Mouse (Mus musculus) embryonic fibroblast, embryonic 13.5 days (primary cell): Measurements from ENCODE around the gene Tshz2. TPM values are rescaled to one million over a fixed set of nuclear protein-coding genes. Genes with fewer than 3 reads are reported as not detected.

ENCODE experiments used
- H3K27ac ChIP-seq: 2 replicates; pipeline ENCODE4 v1.5.1; 2012; ENCODE audit warnings: low read length, control low read depth, inconsistent platforms; ENCODE audit not compliant: insufficient read depth
- H3K4me1 ChIP-seq: 2 replicates; pipeline ENCODE4 v1.6.1; 2011; ENCODE audit warnings: low read length; ENCODE audit not compliant: control insufficient read depth, insufficient read depth
- H3K4me3 ChIP-seq: 2 replicates; pipeline ENCODE4 v1.5.1; 2011; ENCODE audit warnings: mild to moderate bottlenecking, control low read depth, low read length; ENCODE audit not compliant: insufficient read depth
- CTCF ChIP-seq: IDR thresholded peaks from 2 replicates; pipeline ENCODE4 v1.5.1; 2011; ENCODE audit warnings: mild to moderate bottlenecking, control low read depth, low read length, moderate library complexity, borderline replicate concordance; ENCODE audit not compliant: insufficient read depth
- POLR2A ChIP-seq: IDR thresholded peaks from 2 replicates; pipeline ENCODE4 v1.6.1; 2011; ENCODE audit warnings: low read depth, mild to moderate bottlenecking, control low read depth, low read length, moderate library complexity
- polyA plus RNA-seq: library from polyadenylated mRNA; stranded (reverse); fragments of >200 nt; gene quantifications from 2 replicates; pipeline ENCODE4 v1.2.4, GENCODE M21; 2011; ENCODE audit warnings: low read depth; ENCODE audit not compliant: missing spikeins, insufficient read length

Tshz2 gene
- polyA plus RNA-seq, 1 experiment: 10.7 TPM

DNA sequence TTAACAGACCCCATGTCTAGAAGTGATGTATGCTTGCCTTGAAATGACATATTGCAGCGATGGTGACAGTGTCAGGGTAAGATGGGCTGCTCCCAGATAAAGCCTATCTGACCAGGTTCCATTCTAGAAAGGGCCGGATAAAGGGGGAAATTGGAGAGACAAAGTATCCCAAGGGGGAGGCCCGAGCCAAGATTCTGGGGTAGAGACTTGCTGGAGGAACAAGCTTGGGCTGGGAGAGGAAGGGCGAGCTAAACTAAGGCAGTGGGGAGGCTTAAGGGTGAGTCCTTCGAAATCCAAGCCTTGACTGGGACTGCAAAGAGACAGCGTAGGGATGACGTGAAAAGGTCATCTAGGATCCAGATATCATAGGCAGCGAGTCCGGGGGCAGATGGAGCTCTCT is 61.7 kb downstream of the Tshz2 start:
- H3K27ac ChIP-seq: no peak overlapping the region

DNA sequence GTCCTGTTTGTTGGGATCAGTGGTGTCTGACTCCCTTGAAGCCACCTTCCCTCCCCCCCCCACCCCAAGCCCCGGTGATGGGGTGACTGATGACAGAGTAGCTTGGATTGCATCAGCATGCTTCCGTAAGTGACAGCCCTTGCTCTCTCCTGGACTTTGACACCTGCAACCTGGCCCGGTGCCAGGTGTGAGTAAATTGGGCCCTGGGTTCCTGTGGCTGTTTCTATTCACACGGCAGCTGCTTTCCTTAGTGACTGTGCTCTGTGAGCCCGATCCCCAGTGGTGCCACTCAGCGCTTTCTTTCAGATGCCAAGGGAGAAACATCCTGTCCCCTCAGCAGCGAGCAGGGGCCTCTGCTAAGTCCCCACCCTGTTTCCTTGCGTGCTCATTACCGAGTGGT is 62.2 kb downstream of the Tshz2 start:
- Histone ChIP-seq H3K4me1 (no peaks in the 10 kb centered on the region), H3K27ac (no peak overlapping the region), H3K4me3 (no peak overlapping the region)
- no peak for TF ChIP-seq CTCF
- no peak for TF ChIP-seq POLR2A

More for the DNA sequence above, 61.7 kb downstream of the Tshz2 start:
- TF ChIP-seq POLR2A (no peak), CTCF (no peak)
- no peak overlapping the region for H3K4me3 ChIP-seq
- H3K4me1 ChIP-seq: no peaks in the 10 kb centered on the region

DNA sequence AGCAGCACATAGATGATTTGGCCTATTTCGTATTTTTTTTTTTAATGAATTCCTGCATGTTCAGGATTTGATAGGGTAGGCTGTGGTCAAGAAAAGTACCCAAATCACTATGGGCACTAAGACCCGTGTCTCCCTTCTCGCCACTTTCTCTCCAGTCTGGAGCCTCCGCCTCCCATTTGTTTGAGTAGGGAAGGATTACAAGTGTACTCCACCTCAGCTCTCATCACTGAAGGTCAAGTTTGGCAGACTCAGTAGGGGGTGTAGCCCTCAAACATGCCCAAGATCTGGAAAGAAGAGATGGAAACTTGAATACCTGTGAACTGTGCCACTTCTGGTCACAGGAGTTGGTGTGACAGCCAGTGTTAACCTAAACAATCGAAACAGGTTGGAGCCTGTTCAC is 66.3 kb downstream of the Tshz2 start:
- TF ChIP-seq CTCF (no peak), POLR2A (no peak)
- Histone ChIP-seq H3K4me1 (no peaks in the 10 kb centered on the region), H3K27ac (no peak overlapping the region), H3K4me3 (no peak overlapping the region)

DNA sequence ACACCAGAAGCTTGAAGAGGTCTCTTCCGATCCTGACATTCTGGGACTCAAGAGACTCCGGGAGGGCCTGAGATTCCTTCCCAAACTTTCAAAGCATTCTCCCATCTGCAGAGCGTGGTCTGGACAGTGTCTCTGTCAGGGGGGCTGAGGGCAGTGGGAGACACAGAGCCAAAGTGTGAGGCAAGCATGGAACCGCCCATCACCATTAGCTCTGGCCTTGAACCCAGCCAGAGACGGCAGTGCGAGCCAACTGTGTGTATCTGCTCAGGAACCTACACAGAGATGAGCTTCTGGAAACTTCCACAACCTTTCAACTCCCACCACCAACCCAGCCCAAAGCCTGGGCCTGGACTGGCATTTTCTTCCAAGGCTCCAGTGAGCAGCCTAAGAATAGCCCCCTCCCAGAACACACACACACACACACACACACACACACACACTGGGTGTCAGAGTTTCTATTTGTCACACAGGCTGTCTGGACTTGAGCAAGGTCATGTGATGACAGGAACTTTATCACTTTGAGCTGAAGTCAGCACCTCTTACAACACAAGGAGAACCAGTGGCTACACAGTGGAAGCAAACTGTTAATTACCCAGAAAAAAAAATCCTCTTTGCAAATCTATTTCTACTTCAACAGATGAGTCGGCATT is 67.2 kb downstream of the Tshz2 start:
- no peaks in the 10 kb centered on the region for H3K4me1 ChIP-seq
- no peak overlapping the region for H3K27ac ChIP-seq
- TF ChIP-seq CTCF (no peak), POLR2A (no peak)
- no peak overlapping the region for H3K4me3 ChIP-seq

DNA sequence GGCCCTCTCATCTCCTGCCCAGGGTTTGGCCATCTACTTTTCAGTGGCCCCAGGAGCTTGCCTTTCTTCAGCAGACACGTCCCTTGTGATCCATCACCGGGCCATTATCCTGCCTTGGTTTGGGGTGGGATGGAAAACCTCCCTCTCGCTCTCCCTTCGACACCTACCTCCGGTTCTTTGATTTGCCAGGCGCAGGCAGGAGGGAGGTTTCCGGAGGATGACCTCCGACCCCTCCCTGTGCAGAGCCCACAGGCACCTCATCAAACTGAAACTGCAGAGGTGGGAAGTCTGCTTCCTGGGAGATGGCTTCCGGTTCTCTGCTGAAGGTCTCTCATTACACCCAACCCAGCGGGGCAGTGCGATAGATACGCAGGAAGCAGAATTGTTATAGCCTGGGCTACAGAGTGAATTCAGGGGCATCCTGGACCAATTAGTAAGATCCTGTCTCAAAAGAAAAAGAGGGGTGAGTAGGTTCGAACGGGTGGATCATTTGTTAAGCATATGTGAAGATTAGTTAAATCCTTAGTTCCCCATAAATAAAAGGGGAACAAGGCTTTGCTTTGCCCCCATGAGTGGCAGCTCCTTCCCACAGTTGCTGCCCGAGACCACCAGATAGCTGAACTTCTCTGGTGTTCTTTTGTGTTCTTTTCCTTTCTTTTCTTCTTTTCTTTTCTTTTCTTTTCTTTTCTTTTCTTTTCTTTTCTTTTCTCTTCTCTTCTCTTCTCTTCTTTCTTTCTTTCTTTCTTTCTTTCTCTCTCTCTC is 70.1 kb downstream of the Tshz2 start:
- Histone ChIP-seq H3K27ac (no peak overlapping the region), H3K4me3 (no peak overlapping the region), H3K4me1 (no peaks in the 10 kb centered on the region)
- no peak for TF ChIP-seq CTCF
- no peak for TF ChIP-seq POLR2A

DNA sequence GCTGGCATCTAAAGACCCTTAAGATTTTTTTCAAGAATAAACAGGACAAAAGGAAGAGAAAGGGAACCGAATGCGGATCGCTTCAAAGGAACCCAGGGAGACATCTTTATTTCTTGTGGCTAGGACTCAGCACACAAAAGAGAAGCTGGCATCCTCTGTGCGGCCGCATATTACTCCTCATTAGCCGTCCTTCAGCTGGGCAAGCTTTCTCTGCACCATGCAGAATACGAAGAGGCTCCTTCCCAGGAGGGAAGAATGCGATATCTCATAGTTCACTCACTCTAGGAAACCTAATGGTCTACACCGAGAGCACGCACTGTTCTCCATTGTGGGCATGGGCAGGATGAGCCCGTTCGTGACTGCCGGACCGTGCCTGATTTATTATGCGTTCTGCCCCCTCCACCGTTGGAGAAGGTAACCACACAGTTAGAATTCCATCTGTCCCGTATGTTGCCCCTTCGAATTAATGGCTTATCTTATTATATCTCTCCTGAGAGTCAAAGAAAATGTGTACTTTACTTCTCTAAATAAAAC is 89.0 kb downstream of the Tshz2 start:
- Histone ChIP-seq H3K4me3 (no peak overlapping the region), H3K4me1 (0 out of 2 replicates have a peak, but pooled peaks cover 3% of the 10 kb centered on the region), H3K27ac (no peak overlapping the region)
- no peak for TF ChIP-seq CTCF
- no peak for TF ChIP-seq POLR2A

DNA sequence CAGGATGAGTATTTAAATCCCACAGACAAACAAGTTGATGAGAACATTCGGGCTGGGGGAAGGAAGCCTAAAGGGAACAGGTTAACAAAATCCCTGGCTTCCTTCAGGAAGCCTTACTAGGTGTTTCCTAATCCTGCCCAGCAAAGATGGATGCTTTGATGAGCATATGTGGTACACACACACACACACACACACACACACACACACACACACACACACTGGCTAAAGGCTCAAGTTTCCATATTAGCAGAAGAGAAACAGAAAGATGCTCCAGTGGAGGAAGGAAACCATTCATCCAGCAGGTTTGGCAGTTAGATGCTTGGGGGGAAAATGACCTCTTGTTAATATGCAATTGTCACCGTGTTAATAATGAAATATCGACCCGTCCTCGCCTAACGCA is 89.5 kb downstream of the Tshz2 start:
- no peak for TF ChIP-seq CTCF
- no peak for TF ChIP-seq POLR2A
- H3K27ac ChIP-seq: no peak overlapping the region

DNA sequence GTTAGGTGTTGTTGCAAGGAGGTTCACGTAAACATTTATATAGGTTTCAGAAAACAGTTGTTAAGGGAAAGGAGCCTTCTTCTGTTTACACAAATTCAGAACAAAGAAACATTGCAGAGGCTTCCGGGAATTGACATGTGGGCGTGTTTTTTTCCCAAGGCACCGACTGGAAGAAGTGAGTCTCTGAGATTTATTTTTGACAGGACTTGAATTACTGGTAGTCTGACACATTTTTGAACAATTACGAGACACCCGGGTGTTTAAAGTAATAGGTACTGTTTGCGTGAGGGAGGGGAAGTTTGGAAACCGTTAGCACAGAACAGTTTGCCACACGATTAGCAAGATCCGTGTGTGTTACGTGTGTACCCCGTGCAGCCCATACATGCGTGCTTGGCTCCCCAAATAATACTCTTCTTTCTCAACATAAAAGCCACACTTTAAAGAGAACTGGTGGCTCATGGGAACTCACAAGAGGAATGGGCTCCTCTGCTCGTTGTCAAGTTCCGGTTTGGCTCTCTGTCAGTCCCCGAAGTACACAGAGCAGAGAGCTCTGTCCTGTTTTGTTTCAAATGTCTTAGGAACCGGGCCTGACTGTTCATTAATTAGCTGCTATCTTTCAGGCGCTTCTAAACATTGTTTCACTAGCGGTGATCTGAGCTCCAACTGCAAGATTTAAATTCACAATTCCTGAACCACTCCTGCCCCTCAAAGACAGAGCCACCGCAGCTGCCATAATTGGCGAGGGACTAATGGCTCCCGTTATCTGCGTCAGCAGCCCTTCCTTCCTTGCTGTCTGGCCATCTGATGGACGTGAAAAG is 91.0 kb downstream of the Tshz2 start:
- Histone ChIP-seq H3K27ac (no peak overlapping the region; the same call in 1 of the 2 replicates), H3K4me3 (no peak overlapping the region), H3K4me1 (0 out of 2 replicates have a peak, but pooled peaks cover 3% of the 10 kb centered on the region)
- TF ChIP-seq CTCF (no peak), POLR2A (no peak)

More for the DNA sequence above, 89.5 kb downstream of the Tshz2 start:
- no peak overlapping the region for H3K4me3 ChIP-seq
- 0 out of 2 replicates have a peak, but pooled peaks cover 3% of the 10 kb centered on the region for H3K4me1 ChIP-seq

DNA sequence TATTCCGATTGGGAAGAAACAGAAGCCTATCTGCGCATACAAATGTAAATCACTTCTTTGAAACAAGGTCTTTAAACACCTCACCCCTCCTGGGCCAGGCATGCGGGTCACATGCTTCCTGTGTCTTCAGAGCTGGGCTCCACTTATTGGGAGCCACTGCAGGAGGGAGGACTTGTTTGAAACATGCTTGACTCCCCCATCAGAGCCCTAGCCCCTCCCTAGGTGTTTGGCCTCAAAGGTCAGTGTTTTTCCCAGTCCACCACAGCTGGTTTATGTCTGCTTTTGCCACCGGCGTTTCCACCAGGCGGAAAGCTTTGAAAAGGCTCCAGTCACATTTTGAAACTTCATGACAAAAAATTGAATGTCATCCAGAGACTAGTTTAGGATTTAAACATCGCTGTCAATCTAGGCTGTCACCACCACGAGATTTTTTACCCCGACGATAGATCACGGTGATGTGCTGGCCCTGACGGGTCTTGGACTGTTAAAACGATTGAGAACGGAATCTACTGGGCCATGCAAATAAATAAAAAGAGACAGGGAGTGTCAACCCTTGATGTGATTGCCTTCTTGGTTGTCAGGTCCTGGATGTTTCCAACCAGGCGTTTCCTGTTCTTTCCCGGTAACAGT is 96.0 kb downstream of the Tshz2 start:
- H3K4me1 ChIP-seq: 0 out of 2 replicates have a peak, but pooled peaks cover under 1% of the 10 kb centered on the region
- H3K4me3 ChIP-seq: no peak overlapping the region
- H3K27ac ChIP-seq: no peak overlapping the region
- TF ChIP-seq POLR2A: no peak
- no peak for TF ChIP-seq CTCF
